Comparison of ENCODE assay signal across 18 mouse cellular contexts in genomic region chr13:42992306-42992705, GRCm38 (mm10).
DNase-seq lines count a peak whose midpoint lies in the region; ATAC-seq lines count a peak whose summit lies in the region.
"Had no signal": no experiment of that assay in that cellular context is flagged by ENCODE, and none has a peak within 500 bp of the region (broad histone marks: within the 10 kb centered on the region; RNA-seq: fewer than 3 reads in every experiment).

No protein-coding gene starts in this region.

- no peaks in the 10 kb centered on the region for H3K27me3 ChIP-seq in kidney, embryonic 15.5 days
- no peaks in the 10 kb centered on the region; the same call in 1 of the 2 replicates for H3K27me3 ChIP-seq in embryonic facial prominence, embryonic 10.5 days (replicated peaks; ENCODE audit: low read depth, poor library complexity, severe bottlenecking)
- H3K27me3 ChIP-seq: embryonic facial prominence, embryonic 15.5 days; heart, embryonic 15.5 days; lung, embryonic 15.5 days had no signal

- 79% methylated on average over 4 of the region's 4 CpGs for WGBS in kidney, embryonic 15.5 days
- 49% methylated on average over 4 of the region's 4 CpGs for WGBS in embryonic facial prominence, embryonic 10.5 days

- H3K36me3 ChIP-seq in kidney, embryonic 15.5 days = 0 out of 2 replicates have a peak, but pooled peaks cover 4% of the 10 kb centered on the region
- H3K36me3 ChIP-seq in embryonic facial prominence, embryonic 10.5 days (replicated peaks) = no peaks in the 10 kb centered on the region
- H3K36me3 ChIP-seq: embryonic facial prominence, embryonic 15.5 days; heart, embryonic 15.5 days; lung, embryonic 15.5 days had no signal

- H3K4me3 ChIP-seq in kidney, embryonic 15.5 days (replicated peaks) = no peak overlapping the region
- no peak overlapping the region for H3K4me3 ChIP-seq in embryonic facial prominence, embryonic 10.5 days
- H3K4me3 ChIP-seq: embryonic facial prominence, embryonic 15.5 days; heart, embryonic 15.5 days; lung, embryonic 15.5 days had no signal

- H3K4me2 ChIP-seq in kidney, embryonic 15.5 days = no peak overlapping the region
- H3K4me2 ChIP-seq: embryonic facial prominence, embryonic 15.5 days; heart, embryonic 15.5 days; liver, embryonic 11.5 days; lung, embryonic 15.5 days had no signal

- DNase-seq in embryo, embryonic 11 days = peak; percentile 26
- no peak for DNase-seq in embryo, embryonic 9.5 days (ENCODE audit: extremely low spot score)
- peak; percentile 11 for DNase-seq in kidney, postnatal 14 days
- DNase-seq in embryonic facial prominence, embryonic 10.5 days (ENCODE audit: low spot score) = peak; percentile 15
- DNase-seq in forelimb bud, embryonic 11.5 days (ENCODE audit: low read depth, low spot score) = peak; percentile 27
- no peak for DNase-seq in testis, postnatal 10 days (ENCODE audit: low spot score)
- DNase-seq: adrenal gland, adult 2 months; cerebellum, adult 8-10 months; heart, adult 11 months; right cerebral cortex, postnatal 4 days; thymus, postnatal 25 days had no signal

- no peak overlapping the region for H3K27ac ChIP-seq in kidney, embryonic 15.5 days
- no peak overlapping the region for H3K27ac ChIP-seq in embryonic facial prominence, embryonic 10.5 days (replicated peaks)
- H3K27ac ChIP-seq: embryonic facial prominence, embryonic 15.5 days; heart, embryonic 15.5 days; lung, embryonic 15.5 days had no signal

- H3K9ac ChIP-seq in kidney, embryonic 15.5 days = no peak overlapping the region
- H3K9ac ChIP-seq: embryonic facial prominence, embryonic 15.5 days; heart, embryonic 15.5 days; lung, embryonic 15.5 days had no signal

- no peak for ATAC-seq in kidney, embryonic 15.5 days (replicated peaks; ENCODE audit: low FRiP score)
- ATAC-seq in CD4-positive, CD25-positive, alpha-beta regulatory T cell, adult 4 months = no peak
- ATAC-seq: hindbrain, embryonic 16.5 days had no signal

- no peaks in the 10 kb centered on the region for H3K9me3 ChIP-seq in kidney, embryonic 15.5 days (replicated peaks)
- 0 out of 2 replicates have a peak, but pooled peaks cover 2% of the 10 kb centered on the region for H3K9me3 ChIP-seq in embryonic facial prominence, embryonic 10.5 days
- H3K9me3 ChIP-seq: heart, embryonic 15.5 days; lung, embryonic 15.5 days had no signal

- peaks cover 9% of the 10 kb centered on the region; the same call in 1 of the 2 replicates for H3K4me1 ChIP-seq in kidney, embryonic 15.5 days
- H3K4me1 ChIP-seq in embryonic facial prominence, embryonic 10.5 days = no peaks in the 10 kb centered on the region
- H3K4me1 ChIP-seq: embryonic facial prominence, embryonic 15.5 days had no signal

Comparison
In these comparisons a context has a peak if more than half of its experiments do, and no peak if none do; other contexts are left out.
1. DNase-seq: peak in embryo, embryonic 11 days (single experiment), kidney, postnatal 14 days (single experiment), embryonic facial prominence, embryonic 10.5 days (single experiment) and forelimb bud, embryonic 11.5 days (single experiment); none in embryo, embryonic 9.5 days (single experiment) and testis, postnatal 10 days (single experiment).